Mouse (Mus musculus): ENCODE results near the gene Ccdc90b. TPM values are rescaled to one million over a fixed set of nuclear protein-coding genes. Genes with fewer than 3 reads are reported as not detected.

Gene Ccdc90b
- total RNA-seq, 2 experiments from 2014 or later = 2.3 to 8.4 TPM

Other genes with a start within 250 kb of the Ccdc90b start
- not detected in 2 replicates for gene Ankrd42, start 76.0 kb downstream of the Ccdc90b start, total RNA-seq (2015; ENCODE audit: low replicate concordance)
- 0.51 and 1.3 TPM in 2 replicates for gene Ankrd42, start 76.0 kb downstream of the Ccdc90b start, total RNA-seq (2017; ENCODE audit: low replicate concordance)
- gene Pcf11, start 108.8 kb downstream of the Ccdc90b start, total RNA-seq (2015; ENCODE audit: low replicate concordance) = 106 and 138 TPM in 2 replicates
- gene Pcf11, start 108.8 kb downstream of the Ccdc90b start, total RNA-seq (2017; ENCODE audit: low replicate concordance) = 120 and 148 TPM in 2 replicates
- gene Rab30, start 180.5 kb downstream of the Ccdc90b start, total RNA-seq (2015; ENCODE audit: low replicate concordance) = 23.9 and 52.3 TPM in 2 replicates
- gene Rab30, start 180.5 kb downstream of the Ccdc90b start, total RNA-seq (2017; ENCODE audit: low replicate concordance) = 9.2 and 14.6 TPM in 2 replicates

All from erythroid progenitor cell, adult 5-6 weeks (primary cell).